Mouse (Mus musculus) liver, postnatal 0 days (tissue): Measurements from ENCODE around the gene Gm5475. TPM values are rescaled to one million over a fixed set of nuclear protein-coding genes. Genes with fewer than 3 reads are reported as not detected.

Experiments used
- ATAC-seq: fragments of 200-750 bp; cut with Nextera tagmentation; 2 replicates; pipeline ENCODE4 v1.8.0; 2017; ENCODE audit warnings: mild to moderate bottlenecking, moderate library complexity
- DNase-seq: peaks from one replicate; pipeline ENCODE4 v3.0.0-alpha.2; 2016
- H3K27ac ChIP-seq: fragments of 300-500 bp; sonication (generic); 2 replicates; pipeline ENCODE4 v1.5.1; 2014; ENCODE audit warnings: antibody characterized with exemption, moderate library complexity, mild to moderate bottlenecking, low read depth
- H3K27me3 ChIP-seq: fragments of 300-500 bp; sonication (generic); 2 replicates; pipeline ENCODE4 v1.6.1; 2014; ENCODE audit warnings: low read length, control low read depth, mixed read lengths; ENCODE audit not compliant: insufficient read depth
- H3K36me3 ChIP-seq: fragments of 300-500 bp; sonication (generic); replicated peaks from 2 replicates; pipeline ENCODE4 v1.6.1; 2014; ENCODE audit warnings: mild to moderate bottlenecking, control low read depth, low read length, moderate library complexity, mixed read lengths; ENCODE audit not compliant: insufficient read depth
- H3K4me1 ChIP-seq: fragments of 300-500 bp; sonication (generic); 2 replicates; pipeline ENCODE4 v1.6.1; 2014; ENCODE audit warnings: antibody characterized with exemption, mild to moderate bottlenecking, control low read depth; ENCODE audit not compliant: insufficient read depth
- H3K4me2 ChIP-seq: fragments of 300-500 bp; sonication (generic); 2 replicates; pipeline ENCODE4 v1.6.1; 2014; ENCODE audit warnings: low read depth, mild to moderate bottlenecking, low read length, moderate library complexity, mixed read lengths
- H3K4me3 ChIP-seq: fragments of 300-500 bp; sonication (generic); 2 replicates; pipeline ENCODE4 v1.5.1; 2014; ENCODE audit warnings: low read depth, low read length
- H3K9ac ChIP-seq: fragments of 300-500 bp; sonication (generic); replicated peaks from 2 replicates; pipeline ENCODE4 v1.6.1; 2014; ENCODE audit warnings: mild to moderate bottlenecking, moderate library complexity
- H3K9me3 ChIP-seq: fragments of 300-500 bp; sonication (generic); 2 replicates; pipeline ENCODE4 v1.6.1; 2016; ENCODE audit warnings: mild to moderate bottlenecking, control low read depth, low read length, mixed read lengths
- CTCF ChIP-seq: sonication (generic); IDR thresholded peaks from 2 replicates; pipeline ENCODE4 v1.5.1; 2016; ENCODE audit warnings: antibody characterized with exemption, low read depth
- EP300 ChIP-seq: IDR thresholded peaks from 2 replicates; pipeline ENCODE4 v1.6.1; 2016; ENCODE audit warnings: antibody characterized with exemption, low read depth, mild to moderate bottlenecking
- WGBS: fragments of 180-500 bp; shearing (Covaris S2); extraction: QIAGEN DNeasy Blood & Tissue Kit; methylation state at CpG from one replicate; pipeline ENCODE4 v1.1.7; 2014; ENCODE audit not compliant: insufficient replicate concordance; 5-methylcytosine and 5-hydroxymethylcytosine counted together
- polyA plus RNA-seq: library from polyadenylated mRNA; unstranded; fragments of >200 nt; fragmentation: Nextera tagmentation; extraction: Ambion mirVana; gene quantifications from 2 replicates; pipeline ENCODE4 v1.2.1, GENCODE M21; 2015

The Gm5475 gene
- polyA plus RNA-seq, 1 experiment from 2014 or later, result 0.04 TPM

DNA sequence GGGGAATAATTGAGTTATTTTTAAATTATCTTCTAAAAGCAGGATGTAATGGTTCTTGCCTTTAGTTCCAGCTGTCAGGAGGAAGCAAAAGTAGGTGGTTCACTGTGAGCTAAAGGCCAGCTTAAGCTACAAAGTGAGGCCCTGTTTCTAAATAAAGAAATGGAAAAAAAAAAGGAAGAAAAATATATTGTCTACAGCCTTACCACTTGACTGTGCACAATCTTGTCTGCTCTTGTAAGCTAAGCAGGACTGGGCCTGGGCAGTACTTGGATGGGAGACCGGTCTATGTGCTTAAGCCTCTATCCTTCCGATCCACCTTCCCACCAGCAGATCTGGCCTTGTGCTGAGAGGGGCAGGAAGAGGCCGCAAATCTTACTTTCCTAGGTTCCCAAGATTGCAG, 27.5 kb downstream of the Gm5475 start:
- 90% methylated on average over 3 of the region's 3 CpGs for WGBS

DNA sequence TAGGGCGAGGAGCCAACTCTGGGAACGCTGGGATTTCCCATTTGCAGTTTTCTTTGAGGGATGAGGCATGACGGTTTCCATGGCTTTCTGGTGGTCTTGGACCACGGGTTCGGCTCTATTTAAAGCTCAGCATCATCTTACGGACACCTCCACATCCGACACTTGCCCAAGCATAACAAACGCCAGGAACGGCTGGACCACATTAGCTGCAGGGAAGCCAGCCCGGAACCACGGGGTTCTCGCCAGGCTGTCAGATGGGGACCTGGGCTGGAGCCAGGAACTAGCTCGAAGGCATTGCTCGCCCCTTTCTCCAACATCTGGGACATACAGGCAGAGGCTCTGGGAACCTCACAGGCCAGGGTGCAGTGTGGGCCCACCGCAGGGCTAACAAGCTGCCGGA, 29.3 kb downstream of the Gm5475 start:
- Histone ChIP-seq H3K27ac (no peak overlapping the region), H3K4me3 (no peak overlapping the region), H3K4me1 (no peaks in the 10 kb centered on the region), H3K9ac (no peak overlapping the region; the same call in 1 of the 2 replicates), H3K4me2 (no peak overlapping the region), H3K27me3 (no peaks in the 10 kb centered on the region), H3K9me3 (no peaks in the 10 kb centered on the region), H3K36me3 (no peaks in the 10 kb centered on the region)
- TF ChIP-seq EP300, result no peak
- TF ChIP-seq CTCF, result no peak
- 84% methylated on average over 16 of the region's 16 CpGs for WGBS
- DNase-seq, result no peak
- no peak for ATAC-seq

More for the DNA sequence above, 27.5 kb downstream of the Gm5475 start:
- DNase-seq (no peak), ATAC-seq (no peak)
- H3K27ac ChIP-seq, result no peak overlapping the region
- H3K4me1 ChIP-seq, result no peaks in the 10 kb centered on the region
- no peaks in the 10 kb centered on the region for H3K9me3 ChIP-seq
- H3K27me3 ChIP-seq, result no peaks in the 10 kb centered on the region
- no peak overlapping the region for H3K4me2 ChIP-seq
- H3K4me3 ChIP-seq, result no peak overlapping the region
- no peaks in the 10 kb centered on the region for H3K36me3 ChIP-seq
- no peak overlapping the region for H3K9ac ChIP-seq
- TF ChIP-seq CTCF (no peak), EP300 (no peak)

DNA sequence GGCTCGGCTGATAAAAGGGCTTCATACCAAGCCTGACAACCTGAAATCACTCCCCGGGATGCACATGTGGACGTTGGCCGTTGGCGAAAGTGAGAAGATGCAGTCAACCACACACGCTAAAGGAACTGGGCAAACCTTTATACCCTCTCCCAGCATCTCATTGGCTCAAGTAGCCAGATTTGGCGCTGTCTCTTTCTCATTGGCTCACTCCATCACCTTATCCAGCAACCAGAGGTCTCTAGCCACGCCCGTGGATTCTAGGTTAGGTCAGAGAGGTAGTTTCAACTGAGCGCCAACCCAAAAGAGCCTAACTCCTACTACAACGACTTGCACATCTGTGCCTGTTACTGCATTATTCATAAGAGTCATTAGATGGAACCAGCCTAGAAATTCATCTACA, 30.5 kb downstream of the Gm5475 start:
- no peak for DNase-seq
- no peaks in the 10 kb centered on the region for H3K36me3 ChIP-seq
- no peak for TF ChIP-seq CTCF
- no peak for TF ChIP-seq EP300
- no peaks in the 10 kb centered on the region for H3K27me3 ChIP-seq
- H3K4me2 ChIP-seq, result no peak overlapping the region
- H3K4me3 ChIP-seq, result no peak overlapping the region
- ATAC-seq, result no peak
- no peaks in the 10 kb centered on the region for H3K4me1 ChIP-seq
- WGBS, result 70% methylated on average over 11 of the region's 11 CpGs
- no peaks in the 10 kb centered on the region for H3K9me3 ChIP-seq
- no peak overlapping the region for H3K27ac ChIP-seq
- H3K9ac ChIP-seq, result no peak overlapping the region

DNA sequence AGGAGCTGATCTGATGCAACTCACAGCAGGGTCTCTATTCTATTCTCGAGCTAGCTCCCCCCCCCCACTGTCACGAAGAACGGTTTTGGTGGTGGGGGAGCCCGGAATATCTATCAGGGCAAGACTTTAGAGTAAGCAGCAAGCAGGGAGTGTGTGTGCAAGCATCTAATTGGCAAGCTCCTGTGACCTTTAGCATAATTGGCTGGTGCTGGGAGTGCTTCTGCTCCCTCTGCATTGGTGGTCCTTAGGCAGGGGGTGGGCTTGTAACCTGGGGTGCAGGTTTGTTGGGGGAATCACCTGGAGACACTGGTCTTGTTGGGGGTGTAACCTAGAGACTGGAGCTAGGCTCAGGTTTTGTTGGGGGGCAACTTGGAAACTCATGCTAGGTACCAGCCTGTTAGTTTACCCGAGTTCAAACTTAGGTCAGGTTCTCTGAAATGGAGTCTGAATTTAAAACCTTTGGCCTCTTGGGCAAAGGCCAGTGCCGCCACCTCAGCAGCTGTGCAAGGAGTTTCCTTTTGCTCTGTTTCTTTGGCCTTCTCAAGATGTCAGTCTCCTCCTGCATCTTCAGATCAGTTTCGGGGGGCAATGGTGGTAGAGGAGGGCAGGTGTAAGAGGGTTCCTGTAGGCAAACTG, 34.5 kb downstream of the Gm5475 start:
- ATAC-seq, result no peak
- no peak overlapping the region for H3K27ac ChIP-seq
- no peak for TF ChIP-seq EP300
- H3K4me3 ChIP-seq, result no peak overlapping the region
- no peak overlapping the region for H3K4me2 ChIP-seq
- DNase-seq, result no peak
- no peaks in the 10 kb centered on the region for H3K36me3 ChIP-seq
- peaks cover 11% of the 10 kb centered on the region for H3K4me1 ChIP-seq
- H3K9me3 ChIP-seq, result no peaks in the 10 kb centered on the region
- 71% methylated on average over 7 of the region's 7 CpGs for WGBS
- no peak overlapping the region for H3K9ac ChIP-seq
- no peaks in the 10 kb centered on the region for H3K27me3 ChIP-seq

DNA sequence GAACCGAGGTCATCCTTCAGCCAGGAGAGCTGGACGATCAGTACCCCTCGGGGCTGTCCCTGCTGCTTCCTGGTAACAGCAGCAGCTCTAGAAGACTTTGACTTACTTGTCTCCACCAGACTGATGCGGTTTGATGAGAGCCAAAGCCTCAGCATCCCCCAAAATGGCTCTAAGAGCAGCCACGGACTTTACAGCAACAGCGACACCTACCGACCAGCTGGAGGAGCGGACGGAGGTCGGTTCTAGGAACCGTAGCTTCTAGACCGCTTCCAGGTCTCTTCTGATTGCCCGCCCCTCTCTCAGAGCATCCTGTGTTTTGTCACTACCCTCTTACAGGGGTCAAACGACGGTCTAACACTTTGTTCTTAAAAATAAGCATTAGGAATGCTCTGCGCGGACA, 35.4 kb downstream of the Gm5475 start:
- Histone ChIP-seq H3K4me3 (no peak overlapping the region), H3K4me2 (peak overlapping the region; percentile 43; the same call in 1 of the 2 replicates), H3K27me3 (no peaks in the 10 kb centered on the region), H3K36me3 (no peaks in the 10 kb centered on the region), H3K27ac (no peak overlapping the region), H3K9me3 (no peaks in the 10 kb centered on the region), H3K4me1 (peaks cover 11% of the 10 kb centered on the region), H3K9ac (no peak overlapping the region)
- ATAC-seq, result peak; percentile 56
- peak; percentile 87 for DNase-seq
- TF ChIP-seq EP300 (no peak), CTCF (peak; percentile 98)
- WGBS, result 7% methylated on average over 17 of the region's 17 CpGs

DNA sequence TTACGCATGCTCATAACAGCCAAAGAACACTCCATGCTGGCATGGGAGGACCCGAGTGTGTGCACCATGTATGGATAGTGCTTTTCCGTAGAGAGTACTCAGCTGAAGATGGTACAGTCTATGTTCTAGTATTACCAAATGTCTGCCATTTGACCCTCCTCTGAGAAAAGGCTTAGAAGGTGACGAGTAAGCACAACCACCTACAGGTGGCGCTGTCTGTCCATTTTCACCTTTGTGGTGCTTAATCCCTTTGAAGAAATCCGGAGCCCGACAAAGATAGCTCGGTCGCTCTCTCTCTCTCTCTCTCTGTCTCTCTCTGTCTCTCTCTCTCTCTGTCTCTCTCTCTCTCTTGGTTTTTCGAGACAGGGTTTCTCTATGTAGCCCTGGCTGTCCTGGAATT, 36.1 kb downstream of the Gm5475 start:
- TF ChIP-seq CTCF (peak; percentile 80), EP300 (no peak)
- DNase-seq (peak; percentile 84), ATAC-seq (peak; percentile 19; the same call in 1 of the 2 replicates)
- peaks cover 11% of the 10 kb centered on the region for H3K4me1 ChIP-seq
- H3K4me3 ChIP-seq, result no peak overlapping the region
- H3K27ac ChIP-seq, result no peak overlapping the region
- H3K9me3 ChIP-seq, result no peaks in the 10 kb centered on the region
- no peak overlapping the region for H3K9ac ChIP-seq
- no peaks in the 10 kb centered on the region for H3K27me3 ChIP-seq
- no peak overlapping the region for H3K4me2 ChIP-seq
- no peaks in the 10 kb centered on the region for H3K36me3 ChIP-seq
- 26% methylated on average over 10 of the region's 10 CpGs for WGBS
